Mouse (Mus musculus) neural tube, embryonic 10.5 days (tissue): ENCODE data around the gene Zfp296.

Experiments used
- DNase-seq: peaks from one replicate; pipeline ENCODE4 v3.0.0-alpha.2; 2017; ENCODE audit warnings: low spot score; ENCODE audit errors: extremely low spot score

Zfp296 gene

DNA sequence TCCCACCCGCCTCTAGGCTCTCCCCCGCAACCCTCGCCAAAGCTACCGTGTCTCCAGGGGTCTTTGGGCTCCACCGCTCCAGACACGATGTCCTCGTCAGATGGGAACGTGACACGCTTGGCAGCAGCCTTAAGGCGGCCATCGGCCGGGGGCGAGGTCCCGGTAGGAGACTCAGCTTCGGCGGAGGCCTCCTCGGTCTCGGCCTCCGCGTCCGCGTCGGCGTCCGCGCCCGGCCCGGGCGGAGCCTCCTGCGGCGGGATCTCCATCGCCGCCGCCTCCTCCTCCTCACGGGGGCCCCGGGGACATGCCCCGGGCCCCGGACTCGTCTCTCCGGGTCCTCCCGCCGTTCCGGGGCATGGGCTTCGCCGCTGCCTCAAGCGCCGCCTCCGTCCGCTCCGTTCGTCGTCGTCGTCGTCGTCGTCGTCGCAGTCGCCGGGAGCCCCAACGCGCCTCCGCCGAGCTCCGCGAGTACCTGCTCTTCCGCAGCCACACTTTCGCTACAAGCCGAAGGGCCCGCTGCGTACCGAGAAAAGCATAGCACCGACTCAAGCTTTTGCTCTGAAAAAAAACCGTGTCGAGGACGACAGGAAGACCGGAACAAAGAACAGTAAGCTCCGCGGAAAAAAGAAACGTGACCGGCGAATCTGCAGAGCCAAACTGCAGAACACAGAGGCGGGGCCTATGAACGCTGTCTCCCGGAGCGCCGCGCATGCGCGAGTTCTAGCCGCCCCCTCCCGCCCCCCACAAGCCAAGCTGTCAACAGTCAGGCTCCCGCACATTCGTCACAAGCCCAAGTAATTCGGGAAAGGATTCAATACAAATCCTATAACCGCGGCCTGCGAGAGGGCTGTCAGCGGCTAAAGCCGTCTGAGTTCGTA is 15.1 kb upstream of the Zfp296 start:
- peak; percentile 96 for DNase-seq

- DNase-seq = no peak
Measured at GRCm38 (mm10) chr7:19562643-19563410, 14.3 kb upstream of the Zfp296 start, which contains the start of gene Ppp1r37. Ppp1r37 (minus strand) TSS chr7:19563076.

GRCm38 (mm10) chr7:19563884-19564283 is 13.2 kb upstream of the Zfp296 start:
- no peak for DNase-seq

GRCm38 (mm10) chr7:19564455-19564854 is 12.6 kb upstream of the Zfp296 start:
- DNase-seq = no peak

DNA sequence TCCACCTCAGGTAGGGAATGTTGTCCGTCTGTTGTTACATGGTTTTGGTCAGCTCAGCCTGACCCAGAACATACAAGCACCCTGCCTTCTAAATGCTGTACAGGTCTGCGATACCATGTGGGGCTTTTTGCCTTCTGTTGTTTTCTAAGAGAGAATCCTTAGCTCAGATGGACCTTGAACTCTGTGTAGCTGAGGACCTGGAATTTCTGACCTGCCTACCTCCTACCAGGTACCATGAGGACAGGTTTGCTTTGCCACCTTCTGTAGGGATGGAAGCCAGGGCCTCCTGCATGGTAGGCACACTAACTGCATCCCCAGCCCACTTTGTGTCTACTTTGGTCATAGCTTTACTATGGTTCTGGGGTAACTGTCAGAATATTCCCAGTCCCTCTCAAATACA is 11.3 kb upstream of the Zfp296 start:
- no peak for DNase-seq

DNA sequence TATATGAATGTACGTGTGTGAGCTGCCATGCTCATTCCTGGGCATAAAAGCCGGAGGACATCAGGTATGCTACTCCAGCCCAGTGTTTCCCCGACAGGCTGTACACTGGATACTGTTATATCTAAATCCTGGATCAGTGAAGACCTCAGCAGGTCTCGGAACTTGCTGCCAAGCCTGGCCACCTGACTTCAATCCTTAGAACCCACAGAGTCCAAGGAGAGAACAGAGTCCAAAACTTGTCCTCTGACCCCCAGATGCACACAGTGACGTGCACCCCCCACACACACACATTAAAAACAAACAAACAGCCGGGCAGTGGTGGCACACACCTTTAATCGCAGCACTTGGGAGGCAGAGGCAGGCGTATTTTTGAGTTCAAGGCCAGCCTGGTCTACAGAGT is 9.7 kb upstream of the Zfp296 start:
- DNase-seq = no peak

DNA sequence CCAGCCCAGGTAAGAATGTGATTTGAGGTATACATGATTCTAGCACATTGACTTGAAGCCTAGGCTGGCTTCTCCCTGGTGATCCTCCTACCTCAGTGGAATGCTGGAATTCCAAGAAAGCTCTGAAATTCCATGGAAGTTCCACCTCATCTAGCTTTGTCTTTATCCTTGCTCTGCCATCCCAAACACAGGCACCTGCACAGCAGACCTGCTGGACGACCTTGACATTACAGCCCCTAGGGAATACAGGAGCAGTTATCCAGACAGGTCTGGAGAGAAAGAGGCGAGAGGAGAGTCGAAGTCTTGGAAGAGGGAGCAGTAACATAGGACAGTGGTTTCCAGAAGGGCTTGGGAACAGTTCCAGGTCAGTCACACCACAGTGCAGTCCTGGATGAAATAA is 7.4 kb upstream of the Zfp296 start:
- DNase-seq = no peak

- peak; percentile 92 for DNase-seq
Measured at GRCm38 (mm10) chr7:19572926-19573775, 3.9 kb upstream of the Zfp296 start.

DNA sequence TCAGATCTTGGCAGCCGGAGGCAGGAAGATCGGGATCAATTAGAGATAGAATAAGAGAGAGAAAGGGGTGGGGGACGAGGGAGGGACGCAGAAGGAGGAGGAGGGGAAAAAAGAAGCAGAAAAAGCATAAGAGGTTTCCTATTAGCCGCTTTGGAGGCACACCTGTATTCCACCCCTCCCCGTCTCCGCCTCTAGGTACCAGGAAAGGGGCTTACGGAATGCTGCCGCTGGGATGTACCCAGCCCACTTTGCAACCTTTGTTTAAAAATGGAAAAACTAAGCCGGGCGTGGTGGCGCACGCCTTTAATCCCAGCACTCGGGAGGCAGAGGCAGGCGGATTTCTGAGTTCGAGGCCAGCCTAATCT is 3.3 kb upstream of the Zfp296 start:
- no peak for DNase-seq

- no peak for DNase-seq
Measured at GRCm38 (mm10) chr7:19575559-19575958, 1.5 kb upstream of the Zfp296 start.

GRCm38 (mm10) chr7:19577877-19578414 is 859 bp downstream of the Zfp296 start:
- DNase-seq = no peak

DNA sequence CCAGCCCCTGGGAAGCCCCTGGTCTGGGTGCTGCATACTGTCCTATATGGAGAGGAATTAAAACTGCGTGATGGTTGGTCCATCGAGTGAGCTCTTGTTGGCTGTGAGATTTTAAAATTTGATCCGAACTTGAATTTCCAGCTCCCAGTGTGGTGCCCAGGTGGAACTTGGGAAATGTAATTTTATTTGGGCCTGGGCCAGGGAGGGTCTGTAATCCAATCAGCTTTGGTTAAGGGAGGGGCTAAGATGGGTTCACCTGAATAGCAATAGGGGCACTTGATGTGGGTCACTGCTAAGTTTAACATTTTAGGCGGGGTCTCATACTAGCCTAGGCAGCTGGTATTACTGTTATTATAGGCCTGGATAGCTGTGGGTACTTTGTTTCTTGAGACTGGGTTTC is 1.3 kb downstream of the Zfp296 start:
- no peak for DNase-seq

GRCm38 (mm10) chr7:19579751-19580150 is 2.7 kb downstream of the Zfp296 start:
- DNase-seq = no peak

DNA sequence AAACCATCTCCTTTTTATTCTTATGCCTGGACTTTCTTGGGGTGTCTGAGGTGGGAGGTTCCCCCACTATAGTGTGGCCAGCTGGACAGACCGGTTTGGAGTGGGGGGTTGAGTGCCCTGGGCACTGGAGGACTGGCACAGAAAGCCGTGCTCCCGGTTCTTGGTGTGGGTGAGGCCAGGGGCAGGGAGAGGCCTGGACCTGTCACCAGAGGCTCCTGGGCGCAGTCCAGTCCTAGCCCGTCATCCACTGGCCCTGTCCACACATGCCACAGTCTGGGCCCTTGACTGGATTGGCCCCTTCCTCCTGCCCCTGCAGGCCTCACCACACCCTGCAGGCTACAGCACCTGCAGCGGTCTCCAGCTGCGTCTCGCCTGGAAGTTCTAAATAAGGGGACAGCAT is 3.5 kb downstream of the Zfp296 start:
- no peak for DNase-seq

GRCm38 (mm10) chr7:19586269-19586668 is 9.2 kb downstream of the Zfp296 start:
- DNase-seq = no peak

GRCm38 (mm10) chr7:19589207-19589606 is 12.1 kb downstream of the Zfp296 start:
- no peak for DNase-seq

DNA sequence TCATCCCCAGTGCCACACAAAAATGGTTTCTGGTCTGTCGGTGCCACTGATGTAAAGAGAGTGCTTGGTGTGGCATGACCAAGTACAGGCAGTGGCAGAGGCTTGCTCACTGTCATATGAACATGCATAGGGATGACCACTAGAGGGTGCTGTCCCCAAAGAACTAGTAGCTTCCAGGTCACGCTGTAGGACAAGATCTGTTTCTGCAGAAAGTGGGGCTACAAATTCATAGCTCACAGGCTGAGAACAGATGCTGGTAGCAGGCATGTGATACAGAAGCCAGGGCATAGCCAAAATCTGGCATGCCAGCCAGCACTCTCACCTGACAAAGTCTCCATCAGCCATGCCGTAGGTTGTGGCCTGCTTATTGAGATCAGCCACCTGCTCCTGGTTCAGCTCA is 12.8 kb downstream of the Zfp296 start:
- DNase-seq = peak; percentile 61

DNA sequence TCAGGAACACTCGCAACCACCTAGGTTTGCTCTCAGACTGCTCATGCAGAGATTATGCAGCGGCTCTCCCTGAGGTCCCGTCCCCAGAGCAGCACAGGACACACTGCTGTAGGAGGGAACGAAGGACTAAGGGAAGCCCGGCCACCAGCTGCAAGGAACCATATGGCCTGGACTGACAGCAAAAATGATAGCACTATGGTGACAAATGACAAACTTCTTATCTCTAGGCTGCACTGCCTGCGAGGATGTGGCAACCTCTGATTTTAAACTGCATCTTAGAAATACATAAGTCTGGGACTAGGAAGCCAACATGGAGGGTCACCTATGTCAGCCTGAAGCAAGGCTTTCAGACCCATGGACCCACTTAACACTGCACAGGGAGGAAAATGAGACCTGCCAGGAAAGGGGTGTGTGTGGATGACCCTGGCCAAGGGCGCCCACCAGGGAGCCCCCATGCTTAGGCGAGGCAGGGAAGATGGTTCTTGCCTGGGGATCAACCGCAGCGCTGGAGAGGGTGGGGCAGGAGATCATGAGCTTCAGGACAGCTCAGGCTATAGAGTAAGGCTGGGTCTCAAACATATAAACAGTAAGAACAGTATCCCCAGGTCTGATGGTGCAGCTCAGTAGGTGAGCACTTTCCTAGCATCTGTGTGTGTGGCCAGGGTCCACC is 16.1 kb downstream of the Zfp296 start:
- no peak for DNase-seq

DNA sequence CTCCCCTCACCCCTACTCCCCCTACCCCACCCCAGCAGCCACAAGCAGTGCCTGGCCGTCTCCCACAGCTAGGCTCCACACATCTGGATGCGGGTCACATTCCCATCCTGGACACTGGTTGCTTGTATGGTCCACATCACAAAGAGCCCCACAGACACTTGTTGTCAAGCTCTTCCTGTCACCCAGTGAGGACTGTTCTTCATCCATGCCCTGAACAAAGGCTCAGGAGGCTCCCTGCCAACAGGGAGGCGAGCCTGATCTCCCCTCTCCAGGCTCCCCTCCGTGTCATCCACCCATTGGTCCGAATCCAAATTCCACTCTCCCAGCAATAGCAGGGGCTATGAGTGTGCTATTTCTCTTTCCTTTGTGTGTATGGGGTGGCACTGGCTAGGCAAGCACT is 23.5 kb downstream of the Zfp296 start:
- no peak for DNase-seq

- DNase-seq = no peak
Measured at GRCm38 (mm10) chr7:19603055-19603454, 26.0 kb downstream of the Zfp296 start.
